Comparison of ENCODE assay signal across 31 mouse cellular contexts in genomic region chr7:56015837-56016236, GRCm38 (mm10). TPM values are rescaled to one million over a fixed set of nuclear protein-coding genes. Genes with fewer than 3 reads are reported as not detected.
DNase-seq lines count a peak whose midpoint lies in the region; ATAC-seq and TF ChIP-seq lines count a peak whose summit lies in the region.
"Had no signal": no experiment of that assay in that cellular context is flagged by ENCODE, and none has a peak within 500 bp of the region (broad histone marks: within the 10 kb centered on the region; RNA-seq: fewer than 3 reads in every experiment).

No protein-coding gene starts in this region.

- peaks cover 13% of the 10 kb centered on the region for H3K4me1 ChIP-seq in hindbrain, embryonic 10.5 days (replicated peaks)
- H3K4me1 ChIP-seq in hindbrain, embryonic 13.5 days (replicated peaks) = peaks cover 10% of the 10 kb centered on the region
- no peaks in the 10 kb centered on the region; the same call in 1 of the 2 replicates for H3K4me1 ChIP-seq in bone marrow, adult 2 months (ENCODE audit: control insufficient read depth, insufficient read depth, low read length)
- H3K4me1 ChIP-seq in liver, embryonic 11.5 days (replicated peaks; ENCODE audit: control insufficient read depth, insufficient read depth, low read length) = peaks cover 19% of the 10 kb centered on the region
- peaks cover 31% of the 10 kb centered on the region for H3K4me1 ChIP-seq in liver, embryonic 16.5 days (ENCODE audit: control insufficient read depth, low read depth, low read length)
- H3K4me1 ChIP-seq in midbrain, embryonic 14.5 days (ENCODE audit: control insufficient read depth, insufficient read depth, low read length) = peaks cover 10% of the 10 kb centered on the region

- TF ChIP-seq POLR2A in bone marrow, adult 2 months (IDR thresholded peaks at IDR 0.05; ENCODE audit: borderline replicate concordance, control insufficient read depth, low read depth, low read length) = no peak

- no peak overlapping the region for H3K4me2 ChIP-seq in hindbrain, embryonic 13.5 days
- H3K4me2 ChIP-seq in liver, embryonic 11.5 days = peak overlapping the region; percentile 49
- H3K4me2 ChIP-seq in liver, embryonic 16.5 days (ENCODE audit: low read depth, low read length) = peak overlapping the region; percentile 69
- no peak overlapping the region for H3K4me2 ChIP-seq in midbrain, embryonic 14.5 days (ENCODE audit: low read length)
- H3K4me2 ChIP-seq: forebrain, embryonic 15.5 days; heart, embryonic 13.5 days; hindbrain, embryonic 12.5 days; limb, embryonic 12.5 days; midbrain, embryonic 12.5 days; neural tube, embryonic 13.5 days; stomach, embryonic 15.5 days had no signal

- H3K27ac ChIP-seq in hindbrain, embryonic 10.5 days = peak overlapping the region; percentile 35; the same call in 1 of the 2 replicates
- no peak overlapping the region for H3K27ac ChIP-seq in hindbrain, embryonic 13.5 days
- H3K27ac ChIP-seq in bone marrow, adult 2 months (ENCODE audit: control insufficient read depth, insufficient read depth, low read depth, low read length, poor library complexity) = peak overlapping the region; percentile 79
- H3K27ac ChIP-seq in liver, embryonic 11.5 days (ENCODE audit: low read depth, low read length) = peak overlapping the region; percentile 96
- H3K27ac ChIP-seq in liver, embryonic 16.5 days (ENCODE audit: low read length) = peak overlapping the region; percentile 99
- no peak overlapping the region for H3K27ac ChIP-seq in midbrain, embryonic 14.5 days (replicated peaks; ENCODE audit: low read depth, low read length)
- H3K27ac ChIP-seq: forebrain, embryonic 15.5 days; gastrocnemius, adult 2 months; heart, embryonic 13.5 days; hindbrain, embryonic 12.5 days; left cerebral cortex, adult 2 months; limb, embryonic 12.5 days; midbrain, embryonic 12.5 days; neural tube, embryonic 13.5 days; stomach, embryonic 15.5 days had no signal

- no peak for TF ChIP-seq CTCF in bone marrow, adult 2 months (IDR thresholded peaks at IDR 0.05; ENCODE audit: control insufficient read depth, insufficient read depth, low read length)

- H3K9me3 ChIP-seq in hindbrain, embryonic 10.5 days = no peaks in the 10 kb centered on the region
- no peaks in the 10 kb centered on the region for H3K9me3 ChIP-seq in hindbrain, embryonic 13.5 days
- no peaks in the 10 kb centered on the region for H3K9me3 ChIP-seq in liver, embryonic 11.5 days (ENCODE audit: control insufficient read depth, low read length)
- H3K9me3 ChIP-seq in liver, embryonic 16.5 days (replicated peaks; ENCODE audit: control insufficient read depth, low read length) = no peaks in the 10 kb centered on the region
- peaks cover 2% of the 10 kb centered on the region; the same call in 1 of the 2 replicates for H3K9me3 ChIP-seq in midbrain, embryonic 14.5 days (ENCODE audit: control insufficient read depth, low read length)
- H3K9me3 ChIP-seq: forebrain, embryonic 15.5 days; heart, embryonic 13.5 days; hindbrain, embryonic 12.5 days; limb, embryonic 12.5 days; megakaryocyte, embryonic 14.5 days; midbrain, embryonic 12.5 days; neural tube, embryonic 13.5 days; stomach, embryonic 15.5 days had no signal

- H3K36me3 ChIP-seq in hindbrain, embryonic 10.5 days = no peaks in the 10 kb centered on the region
- peaks cover 8% of the 10 kb centered on the region; the same call in 1 of the 2 replicates for H3K36me3 ChIP-seq in hindbrain, embryonic 13.5 days
- H3K36me3 ChIP-seq in liver, embryonic 11.5 days (ENCODE audit: control insufficient read depth, insufficient read depth, low read length) = no peaks in the 10 kb centered on the region
- no peaks in the 10 kb centered on the region for H3K36me3 ChIP-seq in liver, embryonic 16.5 days (ENCODE audit: control insufficient read depth, insufficient read depth)
- H3K36me3 ChIP-seq in midbrain, embryonic 14.5 days (ENCODE audit: control insufficient read depth, insufficient read depth, low read length) = 0 out of 2 replicates have a peak, but pooled peaks cover 3% of the 10 kb centered on the region
- H3K36me3 ChIP-seq: forebrain, embryonic 15.5 days; heart, embryonic 13.5 days; limb, embryonic 12.5 days; midbrain, embryonic 12.5 days; stomach, embryonic 15.5 days had no signal

- 88% methylated on average over 7 of the region's 7 CpGs for whole genome bisulfite sequencing in hindbrain, embryonic 10.5 days
- WGBS in hindbrain, embryonic 13.5 days = 95% methylated on average over 7 of the region's 7 CpGs
- WGBS in bone marrow, adult 2 months = 83% methylated on average over 7 of the region's 7 CpGs
- 86% methylated on average over 7 of the region's 7 CpGs for WGBS in liver, embryonic 11.5 days
- WGBS in liver, embryonic 16.5 days (ENCODE audit: insufficient replicate concordance) = 74% methylated on average over 7 of the region's 7 CpGs
- WGBS in midbrain, embryonic 14.5 days = 95% methylated on average over 7 of the region's 7 CpGs

- DNase-seq in hindbrain, embryonic 10.5 days (ENCODE audit: low spot score) = no peak
- no peak for DNase-seq in liver, embryonic 11.5 days (ENCODE audit: low spot score)
- no peak for DNase-seq in urinary bladder, adult 18-20 months (ENCODE audit: low spot score in 2 of 2)
- DNase-seq in midbrain, embryonic 14.5 days = no peak
- DNase-seq: adrenal gland, postnatal 10 days; B cell, adult 2 months; cerebellum, adult 11-12 months; cerebellum, adult 9-11 months; gastrocnemius, adult 2 months; gastrocnemius, postnatal 36 days; heart, adult 18-20 months; heart, postnatal 14 days; kidney, adult 9 months; kidney, postnatal 10 days; lung, adult 18-20 months; lung, postnatal 4 days; thymus, postnatal 25 days had no signal

- H3K27me3 ChIP-seq in hindbrain, embryonic 10.5 days (ENCODE audit: insufficient read depth, poor library complexity, severe bottlenecking) = no peaks in the 10 kb centered on the region
- H3K27me3 ChIP-seq in hindbrain, embryonic 13.5 days = no peaks in the 10 kb centered on the region
- H3K27me3 ChIP-seq in liver, embryonic 11.5 days (replicated peaks; ENCODE audit: control insufficient read depth, insufficient read depth, low read length) = no peaks in the 10 kb centered on the region
- no peaks in the 10 kb centered on the region for H3K27me3 ChIP-seq in liver, embryonic 16.5 days (ENCODE audit: control insufficient read depth, insufficient read depth, low read depth, low read length)
- H3K27me3 ChIP-seq in midbrain, embryonic 14.5 days (ENCODE audit: control insufficient read depth, insufficient read depth, low read length) = no peaks in the 10 kb centered on the region
- H3K27me3 ChIP-seq: forebrain, embryonic 15.5 days; heart, embryonic 13.5 days; hindbrain, embryonic 12.5 days; limb, embryonic 12.5 days; megakaryocyte, embryonic 14.5 days; midbrain, embryonic 12.5 days; neural tube, embryonic 13.5 days; Patski; stomach, embryonic 15.5 days had no signal

- no peak overlapping the region for H3K9ac ChIP-seq in hindbrain, embryonic 13.5 days
- peak overlapping the region; percentile 60; the same call in 1 of the 2 replicates for H3K9ac ChIP-seq in liver, embryonic 11.5 days (ENCODE audit: low read depth, low read length)
- peak overlapping the region; percentile 65 for H3K9ac ChIP-seq in liver, embryonic 16.5 days (ENCODE audit: low read depth, low read length)
- no peak overlapping the region for H3K9ac ChIP-seq in midbrain, embryonic 14.5 days (replicated peaks; ENCODE audit: low read length)
- H3K9ac ChIP-seq: forebrain, embryonic 15.5 days; heart, embryonic 13.5 days; hindbrain, embryonic 12.5 days; limb, embryonic 12.5 days; midbrain, embryonic 12.5 days; neural tube, embryonic 13.5 days; stomach, embryonic 15.5 days had no signal

- no peak overlapping the region for H3K4me3 ChIP-seq in hindbrain, embryonic 10.5 days
- H3K4me3 ChIP-seq in hindbrain, embryonic 13.5 days = no peak overlapping the region
- no peak overlapping the region for H3K4me3 ChIP-seq in bone marrow, adult 2 months (replicated peaks; ENCODE audit: control insufficient read depth, low read depth, low read length)
- H3K4me3 ChIP-seq in liver, embryonic 11.5 days (ENCODE audit: low read depth, low read length) = no peak overlapping the region
- H3K4me3 ChIP-seq in liver, embryonic 16.5 days (ENCODE audit: low read depth, low read length) = peak overlapping the region; percentile 34
- H3K4me3 ChIP-seq in midbrain, embryonic 14.5 days (replicated peaks; ENCODE audit: low read depth, low read length) = no peak overlapping the region
- H3K4me3 ChIP-seq: forebrain, embryonic 15.5 days; gastrocnemius, adult 2 months; heart, embryonic 13.5 days; hindbrain, embryonic 12.5 days; left cerebral cortex, adult 2 months; limb, embryonic 12.5 days; megakaryocyte, embryonic 14.5 days; midbrain, embryonic 12.5 days; neural tube, embryonic 13.5 days; stomach, embryonic 15.5 days had no signal

- no peak for ATAC-seq in hindbrain, embryonic 13.5 days (ENCODE audit: low FRiP score)
- no peak for ATAC-seq in liver, embryonic 11.5 days (replicated peaks; ENCODE audit: low FRiP score)
- ATAC-seq in liver, embryonic 16.5 days (ENCODE audit: low read depth) = no peak
- ATAC-seq in midbrain, embryonic 14.5 days (ENCODE audit: low FRiP score, low TSS enrichment) = no peak
- ATAC-seq: forebrain, embryonic 15.5 days; lung, postnatal 0 days; Patski had no signal

RNA-seq across cellular contexts. Expression of gene Nipa1, which starts 3.9 kb away (rescaled TPM):
- polyA plus RNA-seq in hindbrain, embryonic 10.5 days (2016; fragmentation: Nextera tagmentation; extraction: Ambion mirVana) = 7.2 and 9.2 TPM in 2 replicates
- polyA plus RNA-seq in hindbrain, embryonic 13.5 days (2015; fragmentation: Nextera tagmentation; extraction: Ambion mirVana) = 22.2 and 24.0 TPM in 2 replicates
- 6.1 and 9.6 TPM in 2 replicates for polyA plus RNA-seq in bone marrow, adult 2 months (2011; ENCODE audit: insufficient read depth, insufficient read length, low replicate concordance, missing spikeins)
- polyA plus RNA-seq in liver, embryonic 11.5 days (2014; fragmentation: Nextera tagmentation; extraction: Ambion mirVana) = 14.5 and 16.2 TPM in 2 replicates
- polyA plus RNA-seq in liver, embryonic 16.5 days (2015; fragmentation: Nextera tagmentation; extraction: Ambion mirVana) = 10.2 and 10.7 TPM in 2 replicates
- 19.4 and 20.1 TPM in 2 replicates for polyA plus RNA-seq in midbrain, embryonic 14.5 days (2014; fragmentation: Nextera tagmentation; extraction: Ambion mirVana)

RNA-seq across cellular contexts. Expression of gene Herc2, which starts 34.2 kb away (rescaled TPM):
- 20.6 and 23.8 TPM in 2 replicates for polyA plus RNA-seq in hindbrain, embryonic 10.5 days (2016; fragmentation: Nextera tagmentation; extraction: Ambion mirVana)
- polyA plus RNA-seq in hindbrain, embryonic 13.5 days (2015; fragmentation: Nextera tagmentation; extraction: Ambion mirVana) = 46.7 and 47.8 TPM in 2 replicates
- 18.3 and 41.1 TPM in 2 replicates for polyA plus RNA-seq in bone marrow, adult 2 months (2011; ENCODE audit: insufficient read depth, insufficient read length, low replicate concordance, missing spikeins)
- polyA plus RNA-seq in liver, embryonic 11.5 days (2014; fragmentation: Nextera tagmentation; extraction: Ambion mirVana) = 18.5 and 19.9 TPM in 2 replicates
- 13.4 and 14.7 TPM in 2 replicates for polyA plus RNA-seq in liver, embryonic 16.5 days (2015; fragmentation: Nextera tagmentation; extraction: Ambion mirVana)
- 52.3 and 58.7 TPM in 2 replicates for polyA plus RNA-seq in midbrain, embryonic 14.5 days (2014; fragmentation: Nextera tagmentation; extraction: Ambion mirVana)

RNA-seq across cellular contexts. Expression of gene Nipa2, which starts 53.6 kb away (rescaled TPM):
- 34.7 and 39.3 TPM in 2 replicates for polyA plus RNA-seq in hindbrain, embryonic 10.5 days (2016; fragmentation: Nextera tagmentation; extraction: Ambion mirVana)
- 35.5 and 38.4 TPM in 2 replicates for polyA plus RNA-seq in hindbrain, embryonic 13.5 days (2015; fragmentation: Nextera tagmentation; extraction: Ambion mirVana)
- 8.9 and 23.8 TPM in 2 replicates for polyA plus RNA-seq in bone marrow, adult 2 months (2011; ENCODE audit: insufficient read depth, insufficient read length, low replicate concordance, missing spikeins)
- polyA plus RNA-seq in liver, embryonic 11.5 days (2014; fragmentation: Nextera tagmentation; extraction: Ambion mirVana) = 42.2 and 44.6 TPM in 2 replicates
- polyA plus RNA-seq in liver, embryonic 16.5 days (2015; fragmentation: Nextera tagmentation; extraction: Ambion mirVana) = 20.0 and 20.5 TPM in 2 replicates
- polyA plus RNA-seq in midbrain, embryonic 14.5 days (2014; fragmentation: Nextera tagmentation; extraction: Ambion mirVana) = 37.3 and 45.1 TPM in 2 replicates

Comparison
In these comparisons a context has a peak if more than half of its experiments do, and no peak if none do; other contexts are left out.
1. H3K27ac ChIP-seq: peak in hindbrain, embryonic 10.5 days (single experiment), bone marrow, adult 2 months (single experiment), liver, embryonic 11.5 days (single experiment) and liver, embryonic 16.5 days (single experiment); none in hindbrain, embryonic 13.5 days (single experiment) and midbrain, embryonic 14.5 days (single experiment).
2. H3K4me2 ChIP-seq: peak in liver, embryonic 11.5 days (single experiment) and liver, embryonic 16.5 days (single experiment); none in hindbrain, embryonic 13.5 days (single experiment) and midbrain, embryonic 14.5 days (single experiment).
3. H3K9ac ChIP-seq: peak in liver, embryonic 11.5 days (single experiment) and liver, embryonic 16.5 days (single experiment); none in hindbrain, embryonic 13.5 days (single experiment) and midbrain, embryonic 14.5 days (single experiment).